Mouse (Mus musculus): Measurements from ENCODE around the gene Ubap1. TPM values are rescaled to one million over a fixed set of nuclear protein-coding genes. Genes with fewer than 3 reads are reported as not detected.

The Ubap1 gene
- 42.6 TPM for polyA plus RNA-seq (2021)

DNA sequence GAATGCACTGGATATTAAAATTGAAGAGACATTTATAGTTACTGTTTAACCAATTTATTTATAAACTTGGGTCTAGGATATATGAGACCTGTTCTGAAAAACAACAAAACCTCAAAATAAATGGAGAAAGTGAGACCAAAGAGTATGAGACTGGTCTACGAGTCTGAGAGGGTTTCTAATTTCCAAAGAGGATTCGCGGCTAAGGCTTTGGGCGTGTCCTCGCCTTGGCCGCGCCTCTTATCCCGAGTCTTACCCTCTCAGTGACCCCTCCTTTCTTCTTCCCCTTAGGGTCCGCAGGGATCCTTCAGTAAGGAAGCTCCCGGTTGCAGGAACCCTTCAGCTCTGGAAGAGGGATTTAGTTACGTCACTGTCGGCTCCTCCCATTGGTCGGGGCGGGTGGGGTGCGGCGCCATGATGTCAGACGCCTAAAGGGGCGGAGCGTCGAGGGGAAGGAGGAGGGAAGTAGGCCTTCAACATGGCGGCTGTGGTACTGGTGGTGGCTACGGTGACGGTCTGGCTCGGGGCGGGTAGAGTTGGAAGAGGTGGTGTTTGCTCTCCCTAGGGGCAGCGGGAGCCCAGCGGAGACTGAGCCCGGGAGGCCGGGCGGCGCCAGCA lies at the start of gene Ubap1:
Gene Ubap1, plus strand, starts transcription at position 413 of the 615 bp plus-strand sequence.
- ChIA-PET POLR2A (interaction anchor here (1.4 kb wide), 1 partner anchor 34 kb away, joined by 6 read pairs; the partner anchor contains the start of gene Dcaf12), CTCF (no interaction called here)
- H3K27me3 ChIP-seq = no peaks in the 10 kb centered on the region
- TF ChIP-seq CTCF (IDR thresholded peaks at IDR 0.05) = no peak
- ATAC-seq (peak; percentile 95), DNase-seq (ENCODE audit: low read depth, low spot score) (peak; percentile 81)
- in situ Hi-C loops (cut with MboI; ENCODE audit: low pct_unique_long_range_greater_than_20kb) = no loop called here

DNA sequence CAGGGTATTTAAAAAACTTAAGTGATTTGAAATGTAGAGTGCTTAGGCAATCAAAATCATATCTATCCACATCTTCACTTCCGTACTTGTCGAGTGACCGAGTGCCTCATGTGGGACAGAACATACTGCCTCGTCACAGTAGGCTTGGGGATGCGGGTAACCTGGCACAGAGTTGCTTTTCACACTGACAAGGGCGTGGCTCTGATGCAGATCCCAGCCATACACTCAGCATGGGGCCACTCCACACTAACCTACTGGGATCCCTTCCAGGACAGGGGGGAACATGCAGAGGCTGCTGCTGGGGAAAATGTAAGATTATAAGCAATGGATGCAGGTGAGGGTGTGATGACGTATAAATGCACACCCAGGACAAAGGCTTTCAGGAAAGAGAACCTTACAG lies 45.1 kb upstream of the Ubap1 start:
- ATAC-seq (no peak), DNase-seq (ENCODE audit: low read depth, low spot score) (no peak)
- CTCF ChIA-PET = no interaction called here
- in situ Hi-C loops (cut with MboI; ENCODE audit: low pct_unique_long_range_greater_than_20kb) = loop anchor here (5.0 kb wide), 1 partner anchor 84 kb away; no protein-coding TSS in a partner anchor
- no peak for TF ChIP-seq CTCF (IDR thresholded peaks at IDR 0.05)
- H3K27me3 ChIP-seq = no peaks in the 10 kb centered on the region
- POLR2A ChIA-PET = no interaction called here

DNA sequence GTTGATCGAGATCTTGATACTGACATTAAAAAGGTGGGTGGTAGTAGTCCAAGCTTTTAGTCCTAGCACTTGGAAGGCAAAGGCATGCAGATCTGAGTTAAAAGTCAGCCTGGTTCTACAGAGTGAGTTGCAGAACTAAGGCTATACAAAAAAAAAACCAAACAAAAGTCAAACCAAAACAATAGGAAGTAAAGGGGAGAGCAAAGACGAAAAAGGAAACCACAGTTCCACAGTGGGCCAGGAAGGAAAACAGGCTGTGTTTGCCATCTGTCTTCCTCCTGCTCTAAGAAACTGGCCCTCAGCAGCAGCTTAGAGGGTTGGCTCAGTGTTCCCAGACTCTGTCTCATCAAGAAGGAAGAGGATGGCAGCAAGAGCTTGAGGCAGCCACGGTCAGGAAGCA lies 44.5 kb upstream of the Ubap1 start:
- POLR2A ChIA-PET = no interaction called here
- in situ Hi-C loops (cut with MboI; ENCODE audit: low pct_unique_long_range_greater_than_20kb) = loop anchor here (5.0 kb wide), 1 partner anchor 83 kb away; no protein-coding TSS in a partner anchor

DNA sequence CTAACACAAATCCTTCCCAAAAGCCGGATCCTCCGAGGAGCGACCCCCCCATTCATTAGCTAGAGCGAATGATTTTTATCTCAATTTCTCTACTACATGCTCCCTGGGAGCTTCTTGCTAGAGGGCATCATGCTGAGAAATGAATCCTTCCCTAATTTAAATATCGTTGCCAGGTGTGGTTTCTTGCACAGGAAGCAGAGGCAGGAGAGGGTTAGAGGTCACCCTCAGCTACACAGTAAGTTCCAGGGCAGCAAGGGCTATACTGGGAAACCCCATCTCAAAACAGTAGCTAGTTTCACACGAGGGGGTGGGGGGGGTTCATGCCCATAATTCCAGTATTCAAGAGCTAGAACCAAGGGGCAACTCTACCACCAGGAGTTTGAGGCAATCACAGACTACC lies 41.4 kb upstream of the Ubap1 start:
- ChIA-PET POLR2A (no interaction called here), CTCF (no interaction called here)
- no peak for DNase-seq (ENCODE audit: low read depth, low spot score)
- ATAC-seq = no peak
- in situ Hi-C loops (cut with MboI; ENCODE audit: low pct_unique_long_range_greater_than_20kb) = no loop called here
- no peaks in the 10 kb centered on the region for H3K27me3 ChIP-seq
- no peak for TF ChIP-seq CTCF (IDR thresholded peaks at IDR 0.05)

More for the DNA sequence above, 44.5 kb upstream of the Ubap1 start:
- CTCF ChIA-PET = no interaction called here
- ATAC-seq (no peak), DNase-seq (ENCODE audit: low read depth, low spot score) (no peak)
- no peak for TF ChIP-seq CTCF (IDR thresholded peaks at IDR 0.05)
- no peaks in the 10 kb centered on the region for H3K27me3 ChIP-seq

DNA sequence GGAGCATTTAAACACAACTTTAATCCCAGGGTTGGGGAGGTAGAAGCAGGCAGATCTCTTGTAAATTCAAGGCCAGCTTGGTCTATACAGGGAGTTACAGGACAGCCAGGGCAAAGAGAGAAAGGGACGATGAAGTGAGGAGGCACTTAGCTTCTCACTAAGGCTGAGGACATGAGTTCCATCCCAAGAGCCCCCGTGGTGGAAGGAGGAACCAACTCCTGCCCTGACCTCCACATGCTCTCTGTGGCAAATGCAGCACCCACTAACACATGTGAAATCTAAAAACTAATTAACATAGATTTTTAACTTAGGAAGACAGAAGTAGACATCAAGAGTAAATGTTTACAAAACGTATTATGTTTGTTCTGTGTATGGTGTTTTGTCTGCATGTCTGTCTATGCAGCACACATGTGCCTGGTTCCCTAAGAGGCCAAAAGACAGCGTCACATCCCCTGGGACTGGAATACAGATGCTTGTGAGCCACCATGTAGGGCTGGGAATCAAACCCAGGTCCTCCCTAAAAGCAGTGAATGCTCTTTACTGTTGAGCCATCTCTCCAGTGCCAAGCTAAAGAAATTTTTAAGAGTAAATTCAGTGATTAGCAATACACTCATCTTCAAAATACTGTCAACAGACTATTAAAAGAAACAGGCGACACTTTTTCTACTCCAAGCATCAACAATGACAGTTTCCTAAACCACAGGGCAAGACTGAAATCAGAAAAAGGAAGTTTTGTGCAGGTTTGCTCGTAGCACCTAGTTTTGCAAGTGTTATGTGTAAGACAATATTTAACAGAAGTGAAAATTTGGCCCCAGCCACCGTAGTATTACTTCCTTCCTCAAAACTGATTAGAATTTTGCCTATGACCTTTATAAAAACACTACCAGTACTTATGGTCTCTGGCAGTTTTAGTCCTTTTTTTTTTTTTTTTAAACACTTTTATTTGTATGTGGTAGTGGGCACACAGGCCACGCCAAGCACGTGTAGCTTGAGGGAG lies 37.9 kb upstream of the Ubap1 start:
- in situ Hi-C loops (cut with MboI; ENCODE audit: low pct_unique_long_range_greater_than_20kb) = no loop called here
- no peak for TF ChIP-seq CTCF (IDR thresholded peaks at IDR 0.05)

GRCm38 (mm10) chr4:41313722-41314121 lies 35.1 kb upstream of the Ubap1 start:
- no peaks in the 10 kb centered on the region for H3K27me3 ChIP-seq
- ChIA-PET POLR2A (interaction anchor here (0.9 kb wide), 1 partner anchor 40 kb away, joined by 3 read pairs; no protein-coding TSS in a partner anchor), CTCF (interaction anchor here (1.0 to 1.2 kb wide), 2 partner anchors 76 to 126 kb away, joined by 3 read pairs; no protein-coding TSS in a partner anchor)
- TF ChIP-seq CTCF (IDR thresholded peaks at IDR 0.05) = no peak
- ATAC-seq = peak; percentile 5
- in situ Hi-C loops (cut with MboI; ENCODE audit: low pct_unique_long_range_greater_than_20kb) = no loop called here
- no peak for DNase-seq (ENCODE audit: low read depth, low spot score)

More for the DNA sequence above, 37.9 kb upstream of the Ubap1 start:
- H3K27me3 ChIP-seq = no peaks in the 10 kb centered on the region
- DNase-seq (ENCODE audit: low read depth, low spot score) (no peak), ATAC-seq (no peak)
- POLR2A ChIA-PET = interaction anchor here (0.6 kb wide), 1 partner anchor 234 kb away, joined by 5 read pairs; no protein-coding TSS in a partner anchor
- CTCF ChIA-PET = no interaction called here

DNA sequence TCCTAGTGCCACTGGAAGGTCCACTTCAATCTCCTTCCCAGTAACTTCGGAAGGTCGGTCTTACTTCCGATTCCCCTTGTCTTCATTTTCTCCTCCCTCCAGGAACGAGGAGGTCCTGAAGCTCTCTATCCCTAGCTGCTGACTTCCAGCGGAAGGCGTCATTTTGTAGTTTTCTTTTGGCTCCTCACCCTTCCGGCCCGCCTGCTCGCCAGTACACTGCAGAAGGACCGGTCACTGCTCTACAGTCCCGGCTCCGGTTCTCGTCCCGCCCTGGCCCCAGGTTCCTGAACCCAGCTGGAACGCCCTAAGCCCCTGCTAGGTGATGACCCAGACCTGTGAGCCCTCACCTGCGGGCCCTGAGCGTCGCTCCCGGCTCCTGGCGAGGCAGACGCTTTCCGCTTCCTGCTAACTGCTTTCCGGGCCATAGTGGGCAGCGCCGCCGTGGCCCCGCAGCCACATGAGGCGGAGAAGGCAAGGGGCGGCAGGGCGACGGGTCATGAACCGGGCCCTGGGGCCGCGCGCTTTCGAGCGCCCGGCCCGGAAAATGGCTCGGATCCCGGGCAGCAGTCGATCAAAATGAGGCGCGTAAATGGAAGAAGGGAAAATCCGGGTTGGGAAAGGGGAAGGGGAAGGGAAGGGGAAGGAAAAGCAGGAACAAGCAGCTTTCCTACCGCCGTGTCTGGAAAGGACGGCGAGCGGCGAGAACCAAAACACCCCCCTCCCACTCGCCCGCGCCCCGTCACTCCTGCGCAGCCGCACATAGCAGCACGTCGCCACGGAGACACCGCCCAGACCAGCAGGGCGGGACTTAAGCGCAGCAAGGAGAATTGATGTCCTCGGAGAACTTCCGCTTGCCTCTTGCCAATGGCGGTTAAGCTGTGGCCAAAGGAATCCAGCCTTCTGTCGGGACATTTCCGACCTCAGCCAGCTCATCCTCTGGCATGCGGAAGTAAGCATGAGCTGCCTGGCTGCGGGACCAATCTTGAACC lies 34.4 kb upstream of the Ubap1 start, which contains the start of gene Dcaf12:
Gene Dcaf12, minus strand, starts transcription at position 749 of the 989 bp plus-strand sequence.
- DNase-seq (ENCODE audit: low read depth, low spot score) = peak; percentile 79
- POLR2A ChIA-PET = interaction anchor here (0.9 to 1.2 kb wide), 3 partner anchors 16 to 39 kb away, joined by 3 to 6 read pairs (median 4); partner anchors contain the start of gene Ubap1
- no peaks in the 10 kb centered on the region for H3K27me3 ChIP-seq
- CTCF ChIA-PET = interaction anchor here (1.0 to 1.2 kb wide), 2 partner anchors 76 to 125 kb away, joined by 3 read pairs; no protein-coding TSS in a partner anchor
- TF ChIP-seq CTCF (IDR thresholded peaks at IDR 0.05) = no peak
- ATAC-seq = peak; percentile 87
- in situ Hi-C loops (cut with MboI; ENCODE audit: low pct_unique_long_range_greater_than_20kb) = no loop called here

DNA sequence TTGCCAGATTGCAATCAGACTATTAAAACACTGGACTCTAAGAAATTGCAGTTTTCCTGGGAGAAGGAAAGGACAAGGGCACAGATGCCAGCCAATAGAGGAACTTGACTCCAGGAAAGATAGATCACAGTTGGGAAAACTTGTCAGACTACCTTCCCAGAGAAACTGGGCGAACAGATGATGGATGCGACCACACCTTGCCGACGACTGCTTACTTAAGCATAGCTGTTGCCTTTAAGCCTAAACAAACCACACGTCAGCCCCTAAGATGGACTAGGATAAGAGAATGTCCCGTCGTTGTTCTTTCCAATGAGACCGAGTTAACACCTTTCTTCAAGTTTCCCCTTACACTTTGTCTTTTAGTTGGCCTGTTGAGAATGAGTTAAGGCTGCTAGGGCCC lies 33.6 kb upstream of the Ubap1 start:
- TF ChIP-seq CTCF (IDR thresholded peaks at IDR 0.05) = no peak
- ATAC-seq = no peak
- in situ Hi-C loops (cut with MboI; ENCODE audit: low pct_unique_long_range_greater_than_20kb) = no loop called here
- no peaks in the 10 kb centered on the region for H3K27me3 ChIP-seq
- DNase-seq (ENCODE audit: low read depth, low spot score) = no peak
- CTCF ChIA-PET = no interaction called here
- POLR2A ChIA-PET = interaction anchor here (1.1 to 1.2 kb wide), 2 partner anchors 15 to 34 kb away, joined by 4 to 6 read pairs; partner anchors contain the start of gene Ubap1

GRCm38 (mm10) chr4:41318267-41318666 lies 30.5 kb upstream of the Ubap1 start:
- ATAC-seq (no peak), DNase-seq (ENCODE audit: low read depth, low spot score) (no peak)
- POLR2A ChIA-PET = no interaction called here
- no peak for TF ChIP-seq CTCF (IDR thresholded peaks at IDR 0.05)
- in situ Hi-C loops (cut with MboI; ENCODE audit: low pct_unique_long_range_greater_than_20kb) = no loop called here
- H3K27me3 ChIP-seq = no peaks in the 10 kb centered on the region
- CTCF ChIA-PET = interaction anchor here (1.0 kb wide), 1 partner anchor 25 kb away, joined by 3 read pairs; no protein-coding TSS in a partner anchor
